Mouse (Mus musculus): ENCODE results near the gene Tcerg1l. TPM values are rescaled to one million over a fixed set of nuclear protein-coding genes. Genes with fewer than 3 reads are reported as not detected.

The Tcerg1l gene
- total and polyA plus RNA-seq, 3 experiments = not detected

DNA sequence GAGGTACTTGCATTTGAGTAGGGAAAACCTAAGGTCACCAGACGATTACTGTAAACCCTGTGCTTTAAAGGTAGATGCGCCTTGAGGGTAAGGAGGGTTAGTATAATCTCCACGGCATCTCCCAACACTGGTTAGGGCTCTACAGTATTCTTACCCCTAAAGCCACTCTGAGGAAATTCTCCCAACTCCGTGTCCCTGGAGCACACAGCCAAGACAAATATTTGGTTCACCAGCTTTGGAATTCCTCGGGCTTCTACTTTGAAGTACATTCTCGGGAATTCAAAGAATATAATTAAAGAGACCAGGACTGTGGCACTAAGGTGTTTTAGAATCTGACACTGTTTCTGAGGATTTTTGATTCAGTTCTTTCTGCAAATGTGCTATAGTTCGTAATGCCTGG, 23.2 kb downstream of the Tcerg1l start:
- no peaks in the 10 kb centered on the region for H3K27me3 ChIP-seq (ENCODE audit: control insufficient read depth in 1 of 2, insufficient read depth in 2 of 2, low read length in 2 of 2)
- no peak for DNase-seq (ENCODE audit: low read depth, low spot score)
- no peak overlapping the region for H3K27ac ChIP-seq (ENCODE audit: control insufficient read depth, low read depth, low read length)
- no peaks in the 10 kb centered on the region for H3K36me3 ChIP-seq (ENCODE audit: control insufficient read depth in 1 of 2, insufficient read depth in 2 of 2, low read length in 2 of 2)
- H3K79me2 ChIP-seq (ENCODE audit: control insufficient read depth, insufficient read depth, low read length, poor library complexity) = no peaks in the 10 kb centered on the region
- TF ChIP-seq POLR2AphosphoS5 (IDR thresholded peaks at IDR 0.05; ENCODE audit: borderline replicate concordance, low read depth, low read length) (no peak), ETS1 (IDR thresholded peaks at IDR 0.05; ENCODE audit: low read depth, low read length) (no peak), RAD21 (IDR thresholded peaks at IDR 0.05; ENCODE audit: low read depth, low read length) (no peak), MAX (IDR thresholded peaks at IDR 0.05; ENCODE audit: low read length) (no peak), GABPA (IDR thresholded peaks at IDR 0.05; ENCODE audit: low read depth, low read length) (no peak), RCOR1 (IDR thresholded peaks at IDR 0.05; ENCODE audit: low read depth, low read length) (no peak)
- H3K9me3 ChIP-seq (replicated peaks; ENCODE audit: insufficient read depth, low read length) = no peaks in the 10 kb centered on the region
- no peak overlapping the region for H3K9ac ChIP-seq (ENCODE audit: control insufficient read depth, low read depth, low read length, poor library complexity, severe bottlenecking)
- no peaks in the 10 kb centered on the region for H3K4me1 ChIP-seq (ENCODE audit: control insufficient read depth in 1 of 2, insufficient read depth in 2 of 2, low read length in 2 of 2)
- no peak overlapping the region for H3K4me3 ChIP-seq (ENCODE audit: control insufficient read depth in 1 of 2, insufficient read depth in 1 of 2, low read depth in 2 of 2, low read length in 2 of 2)

DNA sequence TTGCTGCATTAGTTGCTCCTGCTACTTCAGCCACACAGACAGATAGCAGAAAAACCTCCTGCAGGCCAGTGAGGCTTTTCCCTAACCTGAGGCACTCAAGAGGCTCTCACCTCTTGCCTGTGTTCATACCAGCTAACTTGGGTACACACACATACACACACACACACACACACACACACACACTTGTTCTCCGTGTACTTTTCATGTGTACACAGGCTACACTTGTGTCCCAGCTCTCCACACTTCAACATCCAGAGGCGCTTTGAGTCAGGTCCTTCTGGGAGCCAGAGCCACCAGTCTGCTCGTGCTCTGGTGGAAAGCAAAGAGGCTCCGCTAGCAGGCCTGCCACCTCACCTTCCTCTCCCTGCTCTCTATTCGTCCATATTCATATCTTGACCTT, 24.0 kb downstream of the Tcerg1l start:
- TF ChIP-seq HCFC1 (IDR thresholded peaks at IDR 0.05; ENCODE audit: low read depth, low read length) = no peak
- no peak for TF ChIP-seq SMC3 (IDR thresholded peaks at IDR 0.05; ENCODE audit: low read depth, low read length)
- TF ChIP-seq E2F4 (IDR thresholded peaks at IDR 0.05; ENCODE audit: borderline replicate concordance, low read depth, low read length) = no peak
- no peak for TF ChIP-seq ELF1 (IDR thresholded peaks at IDR 0.05; ENCODE audit: low read depth, low read length)
- TF ChIP-seq ZC3H11A (IDR thresholded peaks at IDR 0.05; ENCODE audit: low read depth, low read length) = no peak
- TF ChIP-seq RAD21 (IDR thresholded peaks at IDR 0.05; ENCODE audit: low read depth, low read length) = no peak
- TF ChIP-seq MYC (IDR thresholded peaks at IDR 0.05; ENCODE audit: low read depth, low read length) = no peak
- TF ChIP-seq ZNF384 (IDR thresholded peaks at IDR 0.05; ENCODE audit: low read depth, low read length) = no peak
- no peak for TF ChIP-seq ZKSCAN1 (IDR thresholded peaks at IDR 0.05; ENCODE audit: low read depth, low read length)
- TF ChIP-seq GATA1 (IDR thresholded peaks at IDR 0.05; ENCODE audit: low read depth, low read length) = no peak
- no peak for TF ChIP-seq EP300 (IDR thresholded peaks at IDR 0.05; ENCODE audit: low read depth in 1 of 2, low read length in 2 of 2)
- TF ChIP-seq MYB (IDR thresholded peaks at IDR 0.05; ENCODE audit: low read depth, low read length) = no peak
- no peak for TF ChIP-seq RCOR1 (IDR thresholded peaks at IDR 0.05; ENCODE audit: low read depth, low read length)
- no peak for TF ChIP-seq MXI1 (IDR thresholded peaks at IDR 0.05; ENCODE audit: low read depth, low read length)
- Histone ChIP-seq H3K9me3 (replicated peaks; ENCODE audit: insufficient read depth, low read length) (no peaks in the 10 kb centered on the region), H3K27ac (ENCODE audit: control insufficient read depth, low read depth, low read length) (no peak overlapping the region), H3K36me3 (ENCODE audit: control insufficient read depth in 1 of 2, insufficient read depth in 2 of 2, low read length in 2 of 2) (no peaks in the 10 kb centered on the region), H3K9ac (ENCODE audit: control insufficient read depth, low read depth, low read length, poor library complexity, severe bottlenecking) (no peak overlapping the region), H3K79me2 (ENCODE audit: control insufficient read depth, insufficient read depth, low read length, poor library complexity) (no peaks in the 10 kb centered on the region), H3K4me3 (ENCODE audit: control insufficient read depth in 1 of 2, insufficient read depth in 1 of 2, low read depth in 2 of 2, low read length in 2 of 2) (no peak overlapping the region), H3K4me1 (ENCODE audit: control insufficient read depth in 1 of 2, insufficient read depth in 2 of 2, low read length in 2 of 2) (no peaks in the 10 kb centered on the region), H3K27me3 (ENCODE audit: control insufficient read depth in 1 of 2, insufficient read depth in 2 of 2, low read length in 2 of 2) (no peaks in the 10 kb centered on the region)
- no peak for DNase-seq (ENCODE audit: low read depth, low spot score)
